24 mouse cellular contexts compared by ENCODE assay signal in the genomic region with DNA sequence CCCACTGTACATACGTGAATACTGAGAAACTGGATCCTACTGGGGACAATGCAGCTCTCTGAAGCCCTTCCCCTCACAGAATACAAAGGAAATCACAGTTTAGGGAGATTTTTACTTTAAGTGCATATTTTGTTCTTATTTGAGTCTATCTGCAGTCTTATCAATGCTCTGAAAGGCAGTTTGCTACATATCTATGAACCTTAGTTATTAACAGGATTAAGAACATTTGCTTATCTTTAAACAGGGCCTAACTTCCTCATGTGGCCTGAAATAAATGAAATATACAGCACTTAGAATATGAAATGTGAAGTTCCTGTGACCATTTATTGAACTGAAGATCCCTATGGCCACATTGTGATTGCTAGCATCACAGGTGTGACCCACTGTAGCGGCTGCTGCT. TPM values are rescaled to one million over a fixed set of nuclear protein-coding genes. Genes with fewer than 3 reads are reported as not detected.
DNase-seq lines count a peak whose midpoint lies in the region; ATAC-seq and TF ChIP-seq lines count a peak whose summit lies in the region.
"Had no signal": no experiment of that assay in that cellular context is flagged by ENCODE, and none has a peak within 500 bp of the region (broad histone marks: within the 10 kb centered on the region; RNA-seq: fewer than 3 reads in every experiment).

No protein-coding gene starts in this region.

- H3K79me2 ChIP-seq in MEL (ENCODE audit: control insufficient read depth, insufficient read depth, low read length, poor library complexity): no peaks in the 10 kb centered on the region

- no peaks in the 10 kb centered on the region for H3K4me1 ChIP-seq in midbrain, embryonic 11.5 days (ENCODE audit: control insufficient read depth, insufficient read depth, low read length)
- H3K4me1 ChIP-seq in midbrain, embryonic 16.5 days (ENCODE audit: control insufficient read depth, insufficient read depth, low read length): no peaks in the 10 kb centered on the region
- H3K4me1 ChIP-seq in MEL (ENCODE audit: control insufficient read depth in 1 of 2, insufficient read depth in 2 of 2, low read length in 2 of 2): peaks cover 3 to 6% of the 10 kb centered on the region in 2 experiments
- H3K4me1 ChIP-seq in forebrain, embryonic 16.5 days (replicated peaks; ENCODE audit: control insufficient read depth, insufficient read depth, low read length): no peaks in the 10 kb centered on the region
- H3K4me1 ChIP-seq: embryonic facial prominence, embryonic 13.5 days; embryonic facial prominence, embryonic 15.5 days; forebrain, embryonic 10.5 days; forebrain, embryonic 12.5 days had no signal

- no peak for TF ChIP-seq RAD21 in MEL (IDR thresholded peaks at IDR 0.05; ENCODE audit: low read depth, low read length)

- H3K9ac ChIP-seq in midbrain, embryonic 11.5 days (ENCODE audit: low read length): no peak overlapping the region
- no peak overlapping the region for H3K9ac ChIP-seq in midbrain, embryonic 16.5 days (ENCODE audit: low read depth, low read length)
- H3K9ac ChIP-seq in MEL (ENCODE audit: control insufficient read depth, low read depth, low read length, poor library complexity, severe bottlenecking): no peak overlapping the region
- no peak overlapping the region for H3K9ac ChIP-seq in forebrain, embryonic 16.5 days (replicated peaks; ENCODE audit: low read depth, low read length)
- H3K9ac ChIP-seq: embryonic facial prominence, embryonic 13.5 days; embryonic facial prominence, embryonic 15.5 days; forebrain, embryonic 12.5 days; forebrain, postnatal 0 days had no signal

- TF ChIP-seq EP300 in MEL (IDR thresholded peaks at IDR 0.05; ENCODE audit: low read depth in 1 of 2, low read length in 2 of 2): peak; percentile 85 to 89

- H3K36me3 ChIP-seq in midbrain, embryonic 11.5 days (ENCODE audit: control insufficient read depth, insufficient read depth, low read length): peaks cover 7% of the 10 kb centered on the region; the same call in 1 of the 2 replicates
- H3K36me3 ChIP-seq in midbrain, embryonic 16.5 days (ENCODE audit: control insufficient read depth, insufficient read depth, low read length): peaks cover 18% of the 10 kb centered on the region
- H3K36me3 ChIP-seq in MEL (ENCODE audit: control insufficient read depth in 1 of 2, insufficient read depth in 2 of 2, low read length in 2 of 2): peaks cover 0 to 10% of the 10 kb centered on the region in 2 experiments
- H3K36me3 ChIP-seq in forebrain, embryonic 16.5 days (ENCODE audit: control insufficient read depth, insufficient read depth): peaks cover 18% of the 10 kb centered on the region

- H3K27ac ChIP-seq in midbrain, embryonic 11.5 days (ENCODE audit: low read depth, low read length): no peak overlapping the region
- H3K27ac ChIP-seq in midbrain, embryonic 16.5 days (ENCODE audit: low read length): no peak overlapping the region
- peak overlapping the region; percentile 68; the same call in 1 of the 2 replicates for H3K27ac ChIP-seq in MEL (ENCODE audit: control insufficient read depth, low read depth, low read length)
- no peak overlapping the region for H3K27ac ChIP-seq in forebrain, embryonic 16.5 days (ENCODE audit: low read length)
- H3K27ac ChIP-seq: embryonic facial prominence, embryonic 13.5 days; embryonic facial prominence, embryonic 15.5 days; forebrain, embryonic 10.5 days; forebrain, embryonic 12.5 days had no signal

- WGBS in midbrain, embryonic 11.5 days: 85% methylated on average over 2 of the region's 2 CpGs
- 87% methylated on average over 2 of the region's 2 CpGs for WGBS in midbrain, embryonic 16.5 days
- 88% methylated on average over 2 of the region's 2 CpGs for WGBS in forebrain, embryonic 16.5 days

- ATAC-seq in midbrain, embryonic 11.5 days (ENCODE audit: low FRiP score): no peak
- ATAC-seq in midbrain, embryonic 16.5 days: no peak
- no peak for ATAC-seq in forebrain, embryonic 16.5 days
- ATAC-seq: activated CD4-positive, CD25-positive, alpha-beta regulatory T cell, adult 4 months; forebrain, embryonic 14.5 days; forebrain, postnatal 0 days; Patski had no signal

- no peak for TF ChIP-seq CTCF in MEL (IDR thresholded peaks at IDR 0.05 in 2 of 3, conservative IDR thresholded peaks at IDR 0.05 in 1 of 3; ENCODE audit: control insufficient read depth in 1 of 3, insufficient read depth in 1 of 3, low read depth in 2 of 3, low read length in 3 of 3, poor library complexity in 1 of 3, severe bottlenecking in 1 of 3)

- H3K27me3 ChIP-seq in midbrain, embryonic 11.5 days (ENCODE audit: control insufficient read depth, insufficient read depth, low read length): no peaks in the 10 kb centered on the region
- H3K27me3 ChIP-seq in midbrain, embryonic 16.5 days (ENCODE audit: control insufficient read depth, insufficient read depth, low read depth, low read length): no peaks in the 10 kb centered on the region
- no peaks in the 10 kb centered on the region for H3K27me3 ChIP-seq in MEL (ENCODE audit: control insufficient read depth in 1 of 2, insufficient read depth in 2 of 2, low read length in 2 of 2)
- no peaks in the 10 kb centered on the region for H3K27me3 ChIP-seq in forebrain, embryonic 16.5 days (replicated peaks; ENCODE audit: control insufficient read depth, insufficient read depth, low read length)
- H3K27me3 ChIP-seq: embryonic facial prominence, embryonic 13.5 days; embryonic facial prominence, embryonic 15.5 days; forebrain, embryonic 12.5 days; Patski had no signal

- peak; percentile 59 for DNase-seq in midbrain, embryonic 11.5 days (ENCODE audit: low spot score, missing footprints)
- DNase-seq in MEL (ENCODE audit: low read depth, low spot score): peak; percentile 40
- DNase-seq in ovary, postnatal 10 days (ENCODE audit: low spot score): no peak
- DNase-seq: adrenal gland, adult 8-10 months; adrenal gland, postnatal 14 days; adrenal gland, postnatal 36 days; cerebellum, adult 11 months; cerebellum, adult 18-20 months; cerebellum, adult 8-10 months; cerebellum, adult 9-11 months; cerebellum, postnatal 14 days; cerebellum, postnatal 36 days; embryo, embryonic 11 days; forebrain, postnatal 0 days had no signal

- H3K4me3 ChIP-seq in midbrain, embryonic 11.5 days (ENCODE audit: low read depth, low read length): no peak overlapping the region
- H3K4me3 ChIP-seq in midbrain, embryonic 16.5 days (ENCODE audit: low read depth, low read length): no peak overlapping the region
- H3K4me3 ChIP-seq in MEL (ENCODE audit: control insufficient read depth in 1 of 2, insufficient read depth in 1 of 2, low read depth in 2 of 2, low read length in 2 of 2): no peak overlapping the region
- H3K4me3 ChIP-seq in forebrain, embryonic 16.5 days (replicated peaks; ENCODE audit: low read length): no peak overlapping the region
- H3K4me3 ChIP-seq: embryonic facial prominence, embryonic 13.5 days; embryonic facial prominence, embryonic 15.5 days; erythroblast, embryonic 14.5 days; forebrain, embryonic 10.5 days; forebrain, embryonic 12.5 days had no signal

- no peaks in the 10 kb centered on the region for H3K9me3 ChIP-seq in midbrain, embryonic 11.5 days (ENCODE audit: control insufficient read depth, low read length)
- H3K9me3 ChIP-seq in midbrain, embryonic 16.5 days (replicated peaks; ENCODE audit: control insufficient read depth, low read length, poor library complexity, severe bottlenecking): no peaks in the 10 kb centered on the region
- H3K9me3 ChIP-seq in MEL (replicated peaks; ENCODE audit: insufficient read depth, low read length): no peaks in the 10 kb centered on the region
- no peaks in the 10 kb centered on the region for H3K9me3 ChIP-seq in forebrain, embryonic 16.5 days (ENCODE audit: control insufficient read depth, low read length)
- H3K9me3 ChIP-seq: embryonic facial prominence, embryonic 15.5 days; forebrain, embryonic 12.5 days had no signal

- no peak for TF ChIP-seq POLR2A in MEL (IDR thresholded peaks at IDR 0.05; ENCODE audit: control insufficient read depth in 1 of 2, insufficient read depth in 1 of 2, low read depth in 1 of 2, low read length in 2 of 2, poor library complexity in 1 of 2)

- no peak overlapping the region for H3K4me2 ChIP-seq in midbrain, embryonic 11.5 days
- H3K4me2 ChIP-seq in midbrain, embryonic 16.5 days (ENCODE audit: low read length): no peak overlapping the region
- H3K4me2 ChIP-seq in forebrain, embryonic 16.5 days (ENCODE audit: low read length): no peak overlapping the region
- H3K4me2 ChIP-seq: embryonic facial prominence, embryonic 13.5 days; embryonic facial prominence, embryonic 15.5 days; forebrain, embryonic 12.5 days had no signal

TF ChIP-seq in MEL, 35 proteins besides CTCF, POLR2A, EP300 and RAD21 (continues in another document):
- TF ChIP-seq GABPA (IDR thresholded peaks at IDR 0.05; ENCODE audit: low read depth, low read length): no peak
- no peak for TF ChIP-seq MYB (IDR thresholded peaks at IDR 0.05; ENCODE audit: low read depth, low read length)
- peak; percentile 65 for TF ChIP-seq TCF12 (IDR thresholded peaks at IDR 0.05; ENCODE audit: low read depth, low read length)
- TF ChIP-seq ETS1 (IDR thresholded peaks at IDR 0.05; ENCODE audit: low read depth, low read length): peak; percentile 28; the same call in 1 of the 2 replicates
- no peak for TF ChIP-seq MYC (IDR thresholded peaks at IDR 0.05; ENCODE audit: low read depth, low read length)
- TF ChIP-seq USF2 (IDR thresholded peaks at IDR 0.05; ENCODE audit: borderline replicate concordance in 1 of 2, insufficient read depth in 1 of 2, low read depth in 1 of 2, low read length in 2 of 2): no peak
- TF ChIP-seq GATA1 (IDR thresholded peaks at IDR 0.05; ENCODE audit: low read depth, low read length): peak; percentile 89
- no peak for TF ChIP-seq POLR2AphosphoS5 (IDR thresholded peaks at IDR 0.05; ENCODE audit: borderline replicate concordance, low read depth, low read length)
- TF ChIP-seq USF1 (IDR thresholded peaks at IDR 0.05; ENCODE audit: low read depth, low read length): no peak
- no peak for TF ChIP-seq TAL1 (IDR thresholded peaks at IDR 0.05; ENCODE audit: low read length)
- TF ChIP-seq HCFC1 (IDR thresholded peaks at IDR 0.05; ENCODE audit: low read depth, low read length): no peak
- TF ChIP-seq MAX (IDR thresholded peaks at IDR 0.05; ENCODE audit: low read length): no peak
- no peak for TF ChIP-seq ZKSCAN1 (IDR thresholded peaks at IDR 0.05; ENCODE audit: low read depth, low read length)
- no peak for TF ChIP-seq CHD1 (IDR thresholded peaks at IDR 0.05; ENCODE audit: low read depth, low read length)
- TF ChIP-seq MXI1 (IDR thresholded peaks at IDR 0.05; ENCODE audit: low read depth, low read length): no peak
- TF ChIP-seq ELF1 (IDR thresholded peaks at IDR 0.05; ENCODE audit: low read depth, low read length): no peak

RNA-seq across cellular contexts. Expression of gene Tet2, which starts 53.6 kb away (rescaled TPM):
- polyA plus RNA-seq in midbrain, embryonic 11.5 days (2014; fragmentation: Nextera tagmentation; extraction: Ambion mirVana): 15.0 and 16.3 TPM in 2 replicates
- polyA plus RNA-seq in midbrain, embryonic 16.5 days (2015; fragmentation: Nextera tagmentation; extraction: Ambion mirVana): 20.6 and 22.2 TPM in 2 replicates
- total RNA-seq in MEL (2012; rRNA removed): 6.8 and 9.4 TPM in 2 replicates
- polyA plus RNA-seq in MEL (2012; ENCODE audit: insufficient read depth in 1 of 2, insufficient read length in 2 of 2, low read depth in 1 of 2, low replicate concordance in 2 of 2, missing spikeins in 1 of 2): 100 to 1,000 TPM in 1 of 2 experiments, 10 to 100 TPM in 1; 10.9 to 101 TPM
- 17.1 and 24.0 TPM in 2 replicates for polyA plus RNA-seq in forebrain, embryonic 16.5 days (2015; fragmentation: Nextera tagmentation; extraction: Ambion mirVana)
